Mouse (Mus musculus) liver, adult 2 months (tissue): Measurements from ENCODE around the gene H2-Oa. TPM values are rescaled to one million over a fixed set of nuclear protein-coding genes. Genes with fewer than 3 reads are reported as not detected.

Experiments
- DNase-seq: peaks from one replicate; pipeline ENCODE4 v3.0.0-alpha.2; 2011; ENCODE audit warnings: low read depth, low spot score; ENCODE audit errors: extremely low read depth
- H3K27ac ChIP-seq: fragments of 200-500 bp; replicated peaks from 2 replicates; pipeline ENCODE4 v1.5.1; 2012; ENCODE audit warnings: low read depth, mild to moderate bottlenecking, control low read depth, inconsistent platforms, low read length; ENCODE audit not compliant: insufficient read depth
- H3K27me3 ChIP-seq: fragments of 200-500 bp; 2 replicates; pipeline ENCODE4 v1.6.1; 2012; ENCODE audit warnings: mild to moderate bottlenecking, moderate library complexity, low read length, inconsistent platforms; ENCODE audit not compliant: control insufficient read depth, insufficient read depth
- H3K36me3 ChIP-seq: fragments of 200-500 bp; 2 replicates; pipeline ENCODE4 v1.6.1; 2012; ENCODE audit warnings: low read length, inconsistent platforms; ENCODE audit not compliant: control insufficient read depth, insufficient read depth
- H3K4me1 ChIP-seq: fragments of 200-500 bp; 2 replicates; pipeline ENCODE4 v1.6.1; 2011; ENCODE audit warnings: low read length; ENCODE audit not compliant: control insufficient read depth, insufficient read depth
- H3K4me3 ChIP-seq: fragments of 200-500 bp; 2 replicates; pipeline ENCODE4 v1.5.1; 2011; ENCODE audit warnings: low read depth, mild to moderate bottlenecking, control low read depth, low read length, moderate library complexity; ENCODE audit not compliant: insufficient read depth
- H3K79me2 ChIP-seq: fragments of 200-500 bp; 2 replicates; pipeline ENCODE4 v1.6.1; 2012; ENCODE audit warnings: inconsistent platforms, mild to moderate bottlenecking, low read length, moderate library complexity; ENCODE audit not compliant: control insufficient read depth, insufficient read depth
- H3K9ac ChIP-seq: fragments of 200-500 bp; 2 replicates; pipeline ENCODE4 v1.6.1; 2012; ENCODE audit warnings: low read depth, mild to moderate bottlenecking, control low read depth, inconsistent platforms, low read length
- CTCF ChIP-seq: fragments of 200-500 bp; IDR thresholded peaks from 2 replicates; pipeline ENCODE4 v1.5.1; 2011; ENCODE audit warnings: low read depth, low read length, control low read depth
- POLR2A ChIP-seq: fragments of 200-500 bp; IDR thresholded peaks from 2 replicates; pipeline ENCODE4 v1.6.1; 2011; ENCODE audit warnings: low read length, control low read depth; ENCODE audit not compliant: insufficient read depth; ENCODE audit errors: extremely low read depth
- WGBS: fragments of 180-500 bp; shearing (Covaris S2); methylation state at CpG from one replicate; pipeline ENCODE4 v1.1.7; 2018; 5-methylcytosine and 5-hydroxymethylcytosine counted together
- polyA plus RNA-seq: library from polyadenylated mRNA; depleted of rRNA; stranded (reverse); fragments of >200 nt; gene quantifications from 2 replicates; pipeline ENCODE4 v1.2.3, GENCODE M21; 2012
- total RNA-seq: library from RNA; depleted of rRNA; stranded (reverse); fragments of >200 nt; gene quantifications from 2 replicates; pipeline ENCODE4 v1.2.3, GENCODE M21; 2014

The H2-Oa gene
- total and polyA plus RNA-seq, 2 experiments, result 0.28 to 1.4 TPM

- Histone ChIP-seq H3K27me3 (no peaks in the 10 kb centered on the region), H3K9ac (no peak overlapping the region), H3K4me3 (no peak overlapping the region), H3K4me1 (peaks cover 13% of the 10 kb centered on the region), H3K36me3 (no peaks in the 10 kb centered on the region), H3K27ac (no peak overlapping the region), H3K79me2 (peaks cover 4% of the 10 kb centered on the region; the same call in 1 of the 2 replicates)
- TF ChIP-seq POLR2A (no peak), CTCF (no peak)
- DNase-seq, result no peak
- WGBS, result 66% methylated on average over 9 of the region's 9 CpGs
These were observed 34.8 kb downstream of the H2-Oa start for GRCm38 (mm10) chr17:34126826-34127420.

- no peak overlapping the region for H3K27ac ChIP-seq
- TF ChIP-seq CTCF (no peak), POLR2A (0 out of 2 replicates have a peak, but pooled peaks have one; percentile 32)
- H3K27me3 ChIP-seq, result no peaks in the 10 kb centered on the region
- 17% methylated on average over 6 of the region's 6 CpGs for WGBS
- H3K9ac ChIP-seq, result no peak overlapping the region
- H3K79me2 ChIP-seq, result peaks cover 2% of the 10 kb centered on the region; the same call in 1 of the 2 replicates
- no peak overlapping the region for H3K4me3 ChIP-seq
- DNase-seq, result peak; percentile 75
- peaks cover 13% of the 10 kb centered on the region for H3K4me1 ChIP-seq
- H3K36me3 ChIP-seq, result no peaks in the 10 kb centered on the region
These were observed 35.3 kb downstream of the H2-Oa start for GRCm38 (mm10) chr17:34127475-34127874.

GRCm38 (mm10) chr17:34128264-34128937, 36.3 kb downstream of the H2-Oa start:
- no peak overlapping the region for H3K4me3 ChIP-seq
- no peaks in the 10 kb centered on the region for H3K79me2 ChIP-seq
- TF ChIP-seq POLR2A (no peak), CTCF (no peak; the same call in 1 of the 2 replicates)
- no peaks in the 10 kb centered on the region for H3K27me3 ChIP-seq
- no peak for DNase-seq
- no peaks in the 10 kb centered on the region for H3K36me3 ChIP-seq
- H3K27ac ChIP-seq, result no peak overlapping the region
- peaks cover 13% of the 10 kb centered on the region for H3K4me1 ChIP-seq
- WGBS, result 48% methylated on average over 13 of the region's 13 CpGs
- no peak overlapping the region for H3K9ac ChIP-seq

GRCm38 (mm10) chr17:34128944-34129791, 37.0 kb downstream of the H2-Oa start:
- H3K4me3 ChIP-seq, result no peak overlapping the region
- H3K79me2 ChIP-seq, result no peaks in the 10 kb centered on the region
- H3K9ac ChIP-seq, result no peak overlapping the region
- TF ChIP-seq CTCF, result no peak
- TF ChIP-seq POLR2A, result no peak
- DNase-seq, result no peak
- H3K36me3 ChIP-seq, result no peaks in the 10 kb centered on the region
- no peaks in the 10 kb centered on the region for H3K27me3 ChIP-seq
- 24% methylated on average over 18 of the region's 18 CpGs for WGBS
- peaks cover 7% of the 10 kb centered on the region for H3K4me1 ChIP-seq
- no peak overlapping the region for H3K27ac ChIP-seq

- Histone ChIP-seq H3K36me3 (no peaks in the 10 kb centered on the region), H3K27me3 (no peaks in the 10 kb centered on the region), H3K4me3 (no peak overlapping the region), H3K79me2 (no peaks in the 10 kb centered on the region), H3K27ac (no peak overlapping the region), H3K9ac (no peak overlapping the region), H3K4me1 (peaks cover 7% of the 10 kb centered on the region)
- no peak for DNase-seq
- TF ChIP-seq POLR2A (no peak), CTCF (no peak)
- WGBS, result 65% methylated on average over 19 of the region's 19 CpGs
These were observed 38.2 kb downstream of the H2-Oa start for GRCm38 (mm10) chr17:34130073-34130947.
